29 mouse cellular contexts compared by ENCODE assay signal in genomic region chr4:103475596-103475995, GRCm38 (mm10).
DNase-seq lines count a peak whose midpoint lies in the region; ATAC-seq lines count a peak whose summit lies in the region.
"Had no signal": no experiment of that assay in that cellular context is flagged by ENCODE, and none has a peak within 500 bp of the region (broad histone marks: within the 10 kb centered on the region; RNA-seq: fewer than 3 reads in every experiment).

No protein-coding gene starts in this region.

- peak; percentile 27 to 65 for DNase-seq in frontal cortex, adult 2 months (ENCODE audit: extremely low spot score in 1 of 2, low spot score in 1 of 2)
- DNase-seq in frontal cortex, postnatal 25 days (ENCODE audit: low spot score in 2 of 2): no peak
- peak; percentile 11 for DNase-seq in right cerebral cortex, adult 18-20 months
- DNase-seq in right cerebral cortex, postnatal 36 days (ENCODE audit: low spot score in 2 of 2): no peak
- DNase-seq in brain, adult 2 months (ENCODE audit: low read depth, low spot score): peak; percentile 75
- DNase-seq: adrenal gland, adult 2 months; adrenal gland, postnatal 14 days; B cell, adult 2 months; cerebellum, adult 11-12 months; cerebellum, adult 8-10 months; cerebellum, postnatal 10 days; cerebellum, postnatal 36 days; embryo, embryonic 11 days; gastrocnemius, postnatal 10 days; gastrocnemius, postnatal 36 days; heart, adult 2 months; heart, postnatal 14 days; heart, postnatal 4 days had no signal

- H3K27me3 ChIP-seq in hindbrain, embryonic 13.5 days: no peaks in the 10 kb centered on the region
- H3K27me3 ChIP-seq: CH12.LX; embryonic facial prominence, embryonic 13.5 days; forebrain, embryonic 12.5 days; forebrain, embryonic 15.5 days; heart, embryonic 13.5 days; hindbrain, embryonic 15.5 days had no signal

- no peak for ATAC-seq in hindbrain, embryonic 13.5 days (ENCODE audit: low FRiP score)
- ATAC-seq: forebrain, embryonic 15.5 days had no signal

- H3K9ac ChIP-seq in hindbrain, embryonic 13.5 days: no peak overlapping the region
- H3K9ac ChIP-seq: embryonic facial prominence, embryonic 13.5 days; forebrain, embryonic 12.5 days; forebrain, embryonic 15.5 days; heart, embryonic 13.5 days; hindbrain, embryonic 15.5 days had no signal

- H3K9me3 ChIP-seq in hindbrain, embryonic 13.5 days: no peaks in the 10 kb centered on the region
- H3K9me3 ChIP-seq: embryonic facial prominence, embryonic 10.5 days; embryonic facial prominence, embryonic 13.5 days; forebrain, embryonic 12.5 days; forebrain, embryonic 15.5 days; heart, embryonic 10.5 days; heart, embryonic 13.5 days; hindbrain, embryonic 15.5 days had no signal

- no peak overlapping the region for H3K4me3 ChIP-seq in hindbrain, embryonic 13.5 days
- H3K4me3 ChIP-seq: embryonic facial prominence, embryonic 10.5 days; embryonic facial prominence, embryonic 13.5 days; erythroblast, embryonic 14.5 days; forebrain, embryonic 12.5 days; forebrain, embryonic 15.5 days; heart, adult 2 months; heart, embryonic 10.5 days; heart, embryonic 13.5 days; hindbrain, embryonic 15.5 days had no signal

- H3K36me3 ChIP-seq in hindbrain, embryonic 13.5 days: no peaks in the 10 kb centered on the region
- H3K36me3 ChIP-seq: embryonic facial prominence, embryonic 10.5 days; embryonic facial prominence, embryonic 13.5 days; forebrain, embryonic 12.5 days; forebrain, embryonic 15.5 days; G1E; heart, embryonic 10.5 days; heart, embryonic 13.5 days; hindbrain, embryonic 15.5 days had no signal

- no peak overlapping the region for H3K27ac ChIP-seq in hindbrain, embryonic 13.5 days
- H3K27ac ChIP-seq: embryonic facial prominence, embryonic 10.5 days; embryonic facial prominence, embryonic 13.5 days; forebrain, embryonic 12.5 days; forebrain, embryonic 15.5 days; heart, adult 2 months; heart, embryonic 10.5 days; heart, embryonic 13.5 days; hindbrain, embryonic 15.5 days had no signal

- WGBS in hindbrain, embryonic 13.5 days: 88% methylated on average over 1 of the region's 1 CpGs

- no peak overlapping the region for H3K4me2 ChIP-seq in hindbrain, embryonic 13.5 days
- H3K4me2 ChIP-seq: embryonic facial prominence, embryonic 13.5 days; forebrain, embryonic 12.5 days; forebrain, embryonic 15.5 days; heart, embryonic 13.5 days; hindbrain, embryonic 15.5 days had no signal

- no peaks in the 10 kb centered on the region for H3K4me1 ChIP-seq in hindbrain, embryonic 13.5 days (replicated peaks)
- H3K4me1 ChIP-seq: embryonic facial prominence, embryonic 10.5 days; embryonic facial prominence, embryonic 13.5 days; forebrain, embryonic 12.5 days; forebrain, embryonic 15.5 days; heart, embryonic 10.5 days; heart, embryonic 13.5 days; hindbrain, embryonic 15.5 days had no signal

Comparison
In these comparisons a context has a peak if more than half of its experiments do, and no peak if none do; other contexts are left out.
1. DNase-seq: peak in frontal cortex, adult 2 months (2 of 2), right cerebral cortex, adult 18-20 months (single experiment) and brain, adult 2 months (single experiment); none in frontal cortex, postnatal 25 days (0 of 2) and right cerebral cortex, postnatal 36 days (0 of 2).